Mouse (Mus musculus) cerebellum, adult 9-11 months (tissue): ENCODE measurements around the gene Morn5.

Experiments
- DNase-seq: peaks from one replicate; pipeline ENCODE4 v3.0.0; 2022

The Morn5 gene

DNA sequence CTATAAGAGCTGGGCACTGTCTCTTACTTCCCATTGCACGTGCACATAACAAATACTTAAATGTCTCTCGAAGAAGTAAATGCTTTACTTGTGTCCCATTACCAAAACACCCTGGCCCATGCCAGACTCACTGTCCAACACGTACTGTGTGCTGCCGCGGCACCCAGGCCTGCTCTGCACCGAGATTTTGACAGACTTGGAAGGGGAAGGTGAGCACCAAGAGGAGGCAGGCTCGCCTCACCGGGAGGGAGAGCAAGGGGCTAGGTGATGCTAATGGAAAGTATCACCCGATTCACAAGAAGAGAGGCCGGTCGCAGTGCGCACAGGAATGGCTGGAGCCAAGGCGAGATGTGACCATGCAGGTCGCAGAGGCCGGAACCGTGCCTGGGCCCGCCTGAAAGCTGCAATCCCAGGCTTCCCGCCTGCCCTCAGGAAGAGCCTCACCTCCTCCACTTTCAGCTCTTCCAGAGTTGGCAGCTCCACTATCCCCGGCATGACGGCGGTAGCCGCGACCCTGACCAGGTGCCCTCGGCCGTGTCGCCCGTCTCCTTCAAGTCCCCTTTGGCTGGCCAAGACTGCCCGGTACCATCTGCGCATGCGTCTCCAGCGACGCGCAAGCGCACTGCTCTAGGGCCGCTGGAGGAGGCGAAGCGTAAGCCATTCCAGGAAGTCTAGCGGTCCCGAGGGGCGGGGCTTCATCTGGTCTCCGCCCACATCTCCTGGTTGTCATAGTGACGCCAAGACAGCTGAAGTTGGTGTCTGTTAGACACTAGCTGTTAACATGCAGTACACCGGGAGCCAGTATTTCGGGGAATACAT lies at the start of gene Morn5, which contains the start of gene Ndufa8:
TSS of gene Morn5 (plus strand) at position 711 of the 819 bp plus-strand sequence.
TSS of gene Ndufa8 (minus strand) at position 659 of the 819 bp plus-strand sequence.
- DNase-seq, result peak; percentile 99

- DNase-seq, result no peak
These were observed 48.9 kb upstream of the Morn5 start for GRCm38 (mm10) chr2:36000390-36000789.

GRCm38 (mm10) chr2:36002188-36002587 lies 47.1 kb upstream of the Morn5 start:
- DNase-seq, result no peak

DNA sequence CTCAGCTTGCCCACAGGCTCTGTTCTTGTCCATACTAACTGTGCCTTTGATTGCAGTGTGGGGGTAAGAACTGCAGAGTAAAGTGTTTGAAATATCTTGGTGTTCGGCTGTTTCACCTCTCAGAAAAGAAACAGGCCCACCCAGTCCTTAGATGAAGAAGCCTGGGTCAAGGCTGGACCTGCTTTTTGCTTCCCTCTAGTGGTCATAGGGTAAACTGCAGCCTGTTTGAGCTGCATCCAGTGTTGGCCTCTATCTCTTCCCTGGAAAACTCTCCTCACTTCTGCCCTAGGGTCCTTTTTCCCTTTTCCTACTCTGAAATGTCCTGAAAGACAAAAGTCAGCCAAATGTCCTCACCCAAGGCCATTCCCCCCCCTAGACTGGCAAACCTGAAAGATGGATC lies 41.2 kb upstream of the Morn5 start:
- no peak for DNase-seq

DNA sequence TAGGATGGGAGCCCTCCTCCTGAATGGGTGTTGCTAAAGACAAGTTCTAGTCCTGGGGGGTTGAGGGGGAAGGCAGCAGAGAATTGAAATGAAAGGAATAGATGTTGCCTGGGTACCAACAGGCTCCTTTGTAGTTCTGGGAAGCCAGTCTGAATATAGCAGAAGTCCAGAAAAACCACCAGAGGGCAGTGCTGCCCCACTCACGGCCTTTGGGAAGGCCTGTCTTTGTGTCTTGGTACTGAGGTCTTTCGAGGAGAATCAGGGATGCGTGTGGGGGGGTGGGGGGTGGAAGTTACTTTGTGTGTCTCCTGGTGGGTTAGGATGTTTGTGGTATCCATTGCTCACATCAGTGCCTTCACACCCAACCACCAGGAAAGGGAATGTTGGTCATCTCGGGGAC lies 39.9 kb upstream of the Morn5 start:
- peak; percentile 22 for DNase-seq

- DNase-seq, result no peak
These were observed 38.7 kb upstream of the Morn5 start for GRCm38 (mm10) chr2:36010579-36010978.

DNA sequence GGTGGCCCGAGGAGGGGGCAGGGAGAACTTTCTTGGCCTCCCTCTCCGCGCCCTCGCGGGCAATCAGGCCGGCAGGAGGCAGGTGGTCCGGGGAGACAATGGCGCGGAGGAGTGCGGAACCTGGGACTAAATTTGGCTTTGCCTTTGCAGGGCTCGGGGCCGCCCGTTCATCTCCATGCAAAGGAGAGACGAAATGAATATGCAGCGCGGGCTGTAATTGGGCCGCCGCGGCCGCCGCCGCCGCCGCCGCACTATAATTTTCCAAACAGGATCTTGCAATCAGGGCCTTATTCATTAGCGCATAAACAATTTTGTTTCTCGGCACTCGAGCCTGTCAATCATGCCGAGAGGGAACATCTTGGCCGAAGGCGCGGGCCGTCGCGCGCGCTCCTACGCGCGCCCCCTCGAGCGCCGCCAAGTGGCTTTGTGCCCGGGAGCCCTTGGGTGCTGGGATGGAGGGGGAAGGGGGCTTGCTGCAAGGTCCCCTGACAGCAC lies 37.9 kb upstream of the Morn5 start:
- no peak for DNase-seq

- no peak for DNase-seq
These were observed 36.2 kb upstream of the Morn5 start for GRCm38 (mm10) chr2:36013010-36013409.

DNA sequence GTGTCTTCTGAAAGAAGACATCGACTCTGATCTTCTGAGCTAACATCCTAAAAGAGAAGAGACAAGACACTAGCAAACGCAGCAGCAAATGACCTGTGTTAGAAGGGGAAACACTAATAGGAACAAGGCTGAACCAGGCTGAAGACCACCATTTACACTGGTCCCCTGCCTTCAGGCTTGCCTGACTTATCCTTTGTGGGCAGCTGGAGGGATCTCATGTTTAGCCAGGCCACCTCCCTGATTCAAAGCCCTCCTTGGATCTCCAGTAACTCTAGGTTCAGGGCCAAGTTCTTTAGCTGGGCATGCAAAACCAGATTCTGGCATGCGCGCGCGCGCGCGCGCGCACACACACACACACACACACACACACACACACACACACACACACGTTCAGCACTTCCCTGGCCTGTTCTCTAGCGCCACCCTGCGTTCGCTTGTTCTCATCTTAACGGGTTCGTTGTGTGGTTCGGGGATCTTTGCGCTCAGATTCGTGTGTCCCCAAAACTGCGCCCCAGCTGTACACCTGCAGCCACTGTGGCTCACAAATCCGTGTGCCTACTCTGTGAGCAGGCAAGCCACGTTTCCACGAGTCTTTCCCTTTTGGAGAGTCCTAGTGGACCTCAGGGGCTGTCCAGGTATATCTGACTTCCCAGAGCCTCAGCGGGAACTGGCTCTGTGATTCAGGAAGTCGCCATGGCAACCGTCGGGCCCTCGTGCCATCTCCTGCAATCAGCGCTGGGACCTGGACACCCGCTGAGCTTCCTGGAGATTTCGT lies 27.7 kb upstream of the Morn5 start:
- DNase-seq, result peak; percentile 44

- no peak for DNase-seq
These were observed 26.0 kb upstream of the Morn5 start for GRCm38 (mm10) chr2:36023291-36023690.

- no peak for DNase-seq
These were observed 16.4 kb upstream of the Morn5 start for GRCm38 (mm10) chr2:36032884-36033283.

DNA sequence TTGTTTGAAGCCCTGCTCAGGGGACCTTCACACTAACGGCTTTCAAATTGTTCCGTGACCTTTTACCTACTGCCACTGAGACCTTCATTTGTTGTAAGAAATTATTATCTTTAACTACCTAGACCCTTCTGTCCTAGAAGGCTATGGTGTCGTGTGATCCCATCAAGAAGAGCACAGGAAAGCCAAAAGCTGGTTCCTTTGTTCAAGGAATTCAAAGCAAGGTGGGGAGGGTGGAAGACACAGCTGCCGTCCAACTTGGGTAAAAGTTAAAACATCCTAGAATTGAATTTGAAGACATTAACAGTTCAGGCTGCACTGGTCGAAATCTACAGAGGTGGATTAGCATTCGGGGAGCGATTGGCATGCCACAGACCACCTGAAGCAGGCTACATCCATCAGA lies 15.3 kb upstream of the Morn5 start:
- no peak for DNase-seq

GRCm38 (mm10) chr2:36034898-36035297 lies 14.4 kb upstream of the Morn5 start:
- DNase-seq, result no peak

- DNase-seq, result no peak
These were observed 13.7 kb upstream of the Morn5 start for GRCm38 (mm10) chr2:36035413-36036081.

- DNase-seq, result no peak
These were observed 9.8 kb upstream of the Morn5 start for GRCm38 (mm10) chr2:36039297-36039985.

DNA sequence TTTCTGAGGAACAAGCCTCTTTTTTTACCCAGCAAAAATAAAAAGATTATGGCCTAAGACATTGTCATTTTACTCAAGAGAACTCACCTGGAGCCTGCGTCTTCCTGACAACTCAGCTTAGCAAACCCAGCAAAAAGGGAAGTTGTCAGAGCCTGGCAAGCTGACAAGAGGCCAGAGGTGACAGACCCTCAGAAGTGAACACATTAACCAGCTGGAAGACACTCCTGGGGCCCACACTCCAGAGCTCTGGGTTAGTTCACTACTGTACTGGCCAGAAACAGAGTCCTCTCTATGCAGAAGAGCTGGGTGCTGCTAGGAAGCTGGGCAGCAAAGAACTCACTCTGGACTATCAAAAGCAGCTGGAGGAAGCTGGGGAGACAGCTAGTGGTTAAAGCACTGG lies 8.4 kb upstream of the Morn5 start:
- DNase-seq, result no peak

DNA sequence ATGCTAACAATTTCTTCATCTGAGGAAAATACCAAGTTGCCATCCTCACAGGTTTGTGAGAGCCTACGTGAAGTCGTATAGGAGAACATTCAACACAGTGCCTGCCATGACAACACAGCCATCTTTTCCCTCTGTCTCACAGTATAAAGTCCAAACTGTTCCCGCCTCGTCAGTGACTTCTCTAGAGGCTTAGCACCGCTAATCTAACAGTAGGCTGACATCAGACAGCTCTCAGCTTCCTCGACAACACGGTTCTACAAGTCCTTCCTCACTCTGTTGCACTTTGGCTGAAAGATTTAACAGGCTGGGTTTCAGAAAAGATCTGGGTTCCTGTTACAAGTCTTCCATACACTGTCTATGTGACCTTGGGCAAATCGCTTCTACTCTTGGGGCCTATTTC lies 1.1 kb upstream of the Morn5 start:
- no peak for DNase-seq

- no peak for DNase-seq
These were observed 303 bp downstream of the Morn5 start for GRCm38 (mm10) chr2:36049567-36049954.

DNA sequence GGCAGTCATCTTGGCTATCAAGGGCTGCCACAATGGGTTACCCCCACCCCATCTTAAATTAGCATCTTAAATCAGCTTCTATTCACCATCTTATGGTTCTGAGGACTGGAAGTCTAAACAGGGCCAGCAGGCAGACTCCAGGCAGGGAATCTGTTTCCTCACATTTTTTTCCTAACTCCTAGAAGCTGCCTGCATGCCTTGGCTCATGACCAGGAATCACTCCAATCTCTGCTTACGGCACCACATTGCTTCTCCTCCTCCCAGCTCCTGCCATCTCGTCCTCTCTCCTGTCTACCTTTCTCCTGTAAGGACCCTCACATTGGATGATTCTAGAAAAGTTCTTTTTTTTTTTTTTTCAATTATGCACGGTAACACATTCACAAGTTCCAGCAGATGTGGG lies 4.0 kb downstream of the Morn5 start:
- DNase-seq, result no peak

DNA sequence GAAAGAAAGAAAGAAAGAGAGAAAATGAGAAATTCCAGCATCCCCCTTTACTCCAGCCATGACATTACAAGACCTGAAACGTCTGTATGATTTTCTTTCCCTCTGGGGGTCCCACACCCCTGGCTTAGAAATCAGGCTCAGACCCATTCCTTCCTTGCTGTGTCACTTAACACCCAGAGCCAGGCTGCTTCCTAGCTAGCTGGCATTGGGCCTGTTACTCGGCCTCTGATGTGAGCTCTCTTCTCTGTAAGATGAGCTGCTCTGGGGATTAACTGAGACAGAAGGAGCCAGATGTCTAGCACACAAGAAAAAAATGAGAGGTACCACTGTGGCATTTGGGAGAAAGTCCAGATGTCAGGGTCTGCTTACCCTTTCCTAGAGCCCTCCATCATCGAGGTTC lies 7.0 kb downstream of the Morn5 start:
- no peak for DNase-seq

DNA sequence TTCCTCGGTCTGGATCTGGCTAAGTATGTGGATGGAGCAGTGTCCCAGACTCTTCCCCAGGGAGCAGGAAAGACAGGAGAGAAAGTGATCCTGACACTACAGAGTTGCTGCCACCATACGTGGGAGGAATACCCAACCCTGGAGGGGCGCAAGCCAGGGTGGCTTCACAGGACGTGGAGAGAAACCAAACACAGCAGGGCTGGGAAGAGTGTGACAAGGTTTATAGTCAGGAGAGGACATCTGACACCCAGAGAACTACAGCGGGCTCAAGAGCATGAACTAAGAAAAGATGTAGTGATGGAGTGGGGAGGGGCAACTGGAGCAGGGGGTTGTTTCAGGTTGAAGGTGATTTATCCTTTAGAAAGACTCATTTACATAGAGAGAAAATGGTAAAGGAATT lies 12.2 kb downstream of the Morn5 start:
- DNase-seq, result no peak

GRCm38 (mm10) chr2:36067132-36067531 lies 17.9 kb downstream of the Morn5 start:
- DNase-seq, result no peak
